Mouse (Mus musculus): ENCODE measurements around the gene Zc3h7b. TPM values are rescaled to one million over a fixed set of nuclear protein-coding genes. Genes with fewer than 3 reads are reported as not detected.
"Not testable (repeated sequence)": the region's sequence is repeated elsewhere in the genome, so short reads cannot be mapped to it uniquely, and the experiment has no call there.

The Zc3h7b gene
- total RNA-seq (2022), result 10 to 100 TPM; 61.4 to 72.3 (median 65.5) TPM

GRCm38 (mm10) chr15:81744992-81745600 lies at the start of gene Zc3h7b, which contains the start of gene Rangap1:
Gene Zc3h7b, plus strand, starts transcription at chr15:81745057.
Gene Rangap1, minus strand, starts transcription at chr15:81745530.
- DNase-seq (ENCODE audit: low spot score), result peak; percentile 63

- DNase-seq (ENCODE audit: low spot score), result no peak
Measured at GRCm38 (mm10) chr15:81697175-81697574, 47.7 kb upstream of the Zc3h7b start, which contains the start of gene Chadl. Gene Chadl, minus strand, starts transcription at chr15:81697287.

GRCm38 (mm10) chr15:81697847-81698246 lies 47.0 kb upstream of the Zc3h7b start:
- no peak for DNase-seq (ENCODE audit: low spot score)

GRCm38 (mm10) chr15:81698532-81698931 lies 46.3 kb upstream of the Zc3h7b start:
- DNase-seq (ENCODE audit: low spot score), result no peak

GRCm38 (mm10) chr15:81700161-81700560 lies 44.7 kb upstream of the Zc3h7b start:
- DNase-seq (ENCODE audit: low spot score), result no peak

GRCm38 (mm10) chr15:81700601-81701000 lies 44.3 kb upstream of the Zc3h7b start:
- DNase-seq (ENCODE audit: low spot score), result no peak

- not testable (repeated sequence) for DNase-seq (ENCODE audit: low spot score)
Measured at GRCm38 (mm10) chr15:81701350-81701749, 43.5 kb upstream of the Zc3h7b start.

GRCm38 (mm10) chr15:81702306-81703093 lies 42.4 kb upstream of the Zc3h7b start:
- no peak for DNase-seq (ENCODE audit: low spot score)

- DNase-seq (ENCODE audit: low spot score), result no peak
Measured at GRCm38 (mm10) chr15:81703094-81703489, 41.8 kb upstream of the Zc3h7b start.

GRCm38 (mm10) chr15:81708991-81709390 lies 35.9 kb upstream of the Zc3h7b start:
- DNase-seq (ENCODE audit: low spot score), result no peak

- no peak for DNase-seq (ENCODE audit: low spot score)
Measured at GRCm38 (mm10) chr15:81709686-81710085, 35.2 kb upstream of the Zc3h7b start.

- DNase-seq (ENCODE audit: low spot score), result no peak
Measured at GRCm38 (mm10) chr15:81710801-81711200, 34.1 kb upstream of the Zc3h7b start.

- DNase-seq (ENCODE audit: low spot score), result no peak
Measured at GRCm38 (mm10) chr15:81713742-81714141, 31.1 kb upstream of the Zc3h7b start.

- DNase-seq (ENCODE audit: low spot score), result no peak
Measured at GRCm38 (mm10) chr15:81718336-81719138, 26.3 kb upstream of the Zc3h7b start.

- no peak for DNase-seq (ENCODE audit: low spot score)
Measured at GRCm38 (mm10) chr15:81719139-81719531, 25.7 kb upstream of the Zc3h7b start.

- DNase-seq (ENCODE audit: low spot score), result no peak
Measured at GRCm38 (mm10) chr15:81722361-81722760, 22.5 kb upstream of the Zc3h7b start.

- DNase-seq (ENCODE audit: low spot score), result no peak
Measured at GRCm38 (mm10) chr15:81723653-81724052, 21.2 kb upstream of the Zc3h7b start.

- DNase-seq (ENCODE audit: low spot score), result no peak
Measured at GRCm38 (mm10) chr15:81725965-81726364, 18.9 kb upstream of the Zc3h7b start.

- DNase-seq (ENCODE audit: low spot score), result no peak
Measured at GRCm38 (mm10) chr15:81729241-81729791, 15.5 kb upstream of the Zc3h7b start.

GRCm38 (mm10) chr15:81729792-81730635 lies 14.8 kb upstream of the Zc3h7b start:
- peak; percentile 99 for DNase-seq (ENCODE audit: low spot score)

- DNase-seq (ENCODE audit: low spot score), result no peak
Measured at GRCm38 (mm10) chr15:81735075-81735474, 9.8 kb upstream of the Zc3h7b start.
